Mouse (Mus musculus) spleen, adult 2 months (tissue): ENCODE measurements around the gene Tenm3.

Source experiments
- CTCF ChIP-seq: fragments of 200-500 bp; IDR thresholded peaks from 2 replicates; pipeline ENCODE4 v1.5.1; 2011; ENCODE audit warnings: mild to moderate bottlenecking, inconsistent platforms; ENCODE audit not compliant: insufficient read depth, insufficient read length, insufficient replicate concordance; ENCODE audit errors: extremely low read depth
- POLR2A ChIP-seq: fragments of 200-500 bp; IDR thresholded peaks from 2 replicates; pipeline ENCODE4 v1.6.1; 2011; ENCODE audit warnings: low read depth, low read length, inconsistent platforms

DNA sequence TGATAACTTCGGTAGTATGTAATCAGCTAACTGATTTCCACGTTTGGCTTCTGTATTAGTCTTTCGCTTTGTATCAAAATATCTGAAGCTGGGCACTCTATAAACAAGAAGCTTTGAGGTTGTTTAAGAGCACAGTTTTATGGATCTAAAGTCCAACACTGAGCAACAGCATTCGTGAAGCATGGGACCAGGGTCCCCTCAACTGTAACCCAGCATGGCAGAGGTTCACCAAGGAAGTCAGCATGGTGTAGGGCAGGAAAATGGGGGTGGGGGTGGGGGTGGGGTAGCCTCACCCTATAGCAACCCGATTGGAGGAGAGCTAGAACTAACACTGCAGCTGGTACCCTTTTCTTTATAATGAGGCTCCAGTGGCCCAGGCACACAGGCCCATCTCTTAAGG is 206.8 kb downstream of the Tenm3 start:
- TF ChIP-seq CTCF (no peak), POLR2A (no peak)
